Mouse (Mus musculus) midbrain, postnatal 0 days (tissue): ENCODE measurements around the gene Sox3. TPM values are rescaled to one million over a fixed set of nuclear protein-coding genes. Genes with fewer than 3 reads are reported as not detected.

Experiments
- ATAC-seq: fragments of 200-750 bp; cut with Nextera tagmentation; 2 replicates; pipeline ENCODE4 v1.8.0; 2017; ENCODE audit warnings: moderate number of reproducible peaks, mild to moderate bottlenecking, moderate TSS enrichment, moderate library complexity; ENCODE audit not compliant: low FRiP score
- DNase-seq: peaks from one replicate; pipeline ENCODE4 v3.0.0-alpha.2; 2015; ENCODE audit warnings: low spot score
- H3K27ac ChIP-seq: fragments of 300-500 bp; sonication (generic); 2 replicates; pipeline ENCODE4 v1.5.1; 2014; ENCODE audit warnings: low read depth, mild to moderate bottlenecking, low read length, mixed read lengths
- H3K27me3 ChIP-seq: fragments of 300-500 bp; sonication (generic); 2 replicates; pipeline ENCODE4 v1.6.1; 2014; ENCODE audit warnings: low read length, control low read depth, mixed read lengths; ENCODE audit not compliant: insufficient read depth
- H3K36me3 ChIP-seq: fragments of 300-500 bp; sonication (generic); 2 replicates; pipeline ENCODE4 v1.6.1; 2014; ENCODE audit warnings: low read length, control low read depth, mixed read lengths; ENCODE audit not compliant: insufficient read depth
- H3K4me1 ChIP-seq: fragments of 300-500 bp; sonication (generic); 2 replicates; pipeline ENCODE4 v1.6.1; 2014; ENCODE audit warnings: mild to moderate bottlenecking, control low read depth, antibody characterized with exemption, low read length, mixed read lengths; ENCODE audit not compliant: insufficient read depth
- H3K4me2 ChIP-seq: fragments of 300-500 bp; sonication (generic); 2 replicates; pipeline ENCODE4 v1.6.1; 2014; ENCODE audit warnings: low read depth, mild to moderate bottlenecking, low read length, mixed read lengths; ENCODE audit not compliant: poor library complexity, severe bottlenecking
- H3K4me3 ChIP-seq: fragments of 300-500 bp; sonication (generic); 2 replicates; pipeline ENCODE4 v1.5.1; 2014; ENCODE audit warnings: low read depth, mild to moderate bottlenecking, low read length, moderate library complexity
- H3K9ac ChIP-seq: fragments of 300-500 bp; sonication (generic); replicated peaks from 2 replicates; pipeline ENCODE4 v1.6.1; 2014; ENCODE audit warnings: mild to moderate bottlenecking, low read length, moderate library complexity, mixed read lengths; ENCODE audit not compliant: poor library complexity, severe bottlenecking
- H3K9me3 ChIP-seq: fragments of 300-500 bp; sonication (generic); 2 replicates; pipeline ENCODE4 v1.6.1; 2016; ENCODE audit warnings: low read length, control low read depth
- CTCF ChIP-seq: IDR thresholded peaks from 2 replicates; pipeline ENCODE4 v1.5.1; 2016; ENCODE audit warnings: antibody characterized with exemption, mild to moderate bottlenecking
- WGBS: fragments of 180-500 bp; shearing (Covaris S2); extraction: QIAGEN DNeasy Blood & Tissue Kit; methylation state at CpG from one replicate; pipeline ENCODE4 v1.1.7; 2014; 5-methylcytosine and 5-hydroxymethylcytosine counted together
- polyA plus RNA-seq: library from polyadenylated mRNA; unstranded; fragments of >200 nt; fragmentation: Nextera tagmentation; extraction: Ambion mirVana; gene quantifications from 2 replicates; pipeline ENCODE4 v1.2.1, GENCODE M21; 2015
- total RNA-seq: library from RNA; depleted of rRNA; stranded (reverse); fragments of >200 nt; gene quantifications from 2 replicates; pipeline ENCODE4 v1.2.3, GENCODE M21; 2014

Gene Sox3
- total and polyA plus RNA-seq, 2 experiments from 2014 or later: 2.1 to 7.9 TPM

- Histone ChIP-seq H3K9ac (no peak overlapping the region), H3K4me3 (peak overlapping the region; percentile 48), H3K27me3 (no peaks in the 10 kb centered on the region), H3K4me2 (peak overlapping the region; percentile 61), H3K4me1 (no peaks in the 10 kb centered on the region), H3K27ac (no peak overlapping the region), H3K36me3 (no peaks in the 10 kb centered on the region), H3K9me3 (no peaks in the 10 kb centered on the region)
- WGBS: 24% methylated on average over 43 of the region's 59 CpGs
- ATAC-seq (peak; percentile 6; the same call in 1 of the 2 replicates), DNase-seq (no peak)
- no peak for TF ChIP-seq CTCF
Observed at GRCm38 (mm10) chrX:60893720-60894543, 702 bp upstream of the Sox3 start.

GRCm38 (mm10) chrX:60892098-60892800 lies 981 bp downstream of the Sox3 start:
- peak overlapping the region; percentile 18; the same call in 1 of the 2 replicates for H3K27ac ChIP-seq
- peak overlapping the region; percentile 61 for H3K4me2 ChIP-seq
- H3K9me3 ChIP-seq: no peaks in the 10 kb centered on the region
- ATAC-seq (peak; percentile 66), DNase-seq (peak; percentile 36)
- no peaks in the 10 kb centered on the region for H3K36me3 ChIP-seq
- H3K4me3 ChIP-seq: peak overlapping the region; percentile 48
- no peaks in the 10 kb centered on the region for H3K4me1 ChIP-seq
- H3K9ac ChIP-seq: peak overlapping the region; percentile 42
- no peaks in the 10 kb centered on the region for H3K27me3 ChIP-seq
- TF ChIP-seq CTCF: peak; percentile 16; the same call in 1 of the 2 replicates
- WGBS: 22% methylated on average over 20 of the region's 102 CpGs

GRCm38 (mm10) chrX:60891329-60892095 lies 1.7 kb downstream of the Sox3 start:
- no peaks in the 10 kb centered on the region for H3K27me3 ChIP-seq
- H3K36me3 ChIP-seq: no peaks in the 10 kb centered on the region
- no peak for ATAC-seq
- TF ChIP-seq CTCF: no peak
- H3K4me1 ChIP-seq: no peaks in the 10 kb centered on the region
- peak overlapping the region; percentile 42; the same call in 1 of the 2 replicates for H3K9ac ChIP-seq
- H3K27ac ChIP-seq: no peak overlapping the region
- H3K4me3 ChIP-seq: peak overlapping the region; percentile 48
- no peak for DNase-seq
- H3K4me2 ChIP-seq: peak overlapping the region; percentile 61
- 30% methylated on average over 43 of the region's 43 CpGs for WGBS
- H3K9me3 ChIP-seq: no peaks in the 10 kb centered on the region

- Histone ChIP-seq H3K4me3 (peak overlapping the region; percentile 48; the same call in 1 of the 2 replicates), H3K4me1 (no peaks in the 10 kb centered on the region), H3K9me3 (no peaks in the 10 kb centered on the region), H3K27me3 (no peaks in the 10 kb centered on the region), H3K9ac (no peak overlapping the region), H3K36me3 (no peaks in the 10 kb centered on the region), H3K27ac (no peak overlapping the region), H3K4me2 (peak overlapping the region; percentile 61)
- WGBS: 24% methylated on average over 18 of the region's 18 CpGs
- no peak for TF ChIP-seq CTCF
- ATAC-seq: no peak
- no peak for DNase-seq
Observed at GRCm38 (mm10) chrX:60890651-60891050, 2.6 kb downstream of the Sox3 start.

- peak overlapping the region; percentile 18 for H3K4me2 ChIP-seq
- no peaks in the 10 kb centered on the region for H3K27me3 ChIP-seq
- H3K4me1 ChIP-seq: no peaks in the 10 kb centered on the region
- ATAC-seq (no peak), DNase-seq (no peak)
- 21% methylated on average over 17 of the region's 17 CpGs for WGBS
- no peaks in the 10 kb centered on the region for H3K9me3 ChIP-seq
- H3K4me3 ChIP-seq: peak overlapping the region; percentile 48; the same call in 1 of the 2 replicates
- no peaks in the 10 kb centered on the region for H3K36me3 ChIP-seq
- no peak for TF ChIP-seq CTCF
- no peak overlapping the region for H3K27ac ChIP-seq
- no peak overlapping the region for H3K9ac ChIP-seq
Observed at GRCm38 (mm10) chrX:60889956-60890485, 3.2 kb downstream of the Sox3 start.
